Mouse (Mus musculus) megakaryocyte, adult 5-6 weeks (primary cell): Measurements from ENCODE around the gene Rnase10. TPM values are rescaled to one million over a fixed set of nuclear protein-coding genes. Genes with fewer than 3 reads are reported as not detected.

ENCODE experiments used
- total RNA-seq, 2 experiments: library from RNA; stranded (forward) in 1 of 2; stranded (reverse) in 1 of 2; fragments of 153-499, 151-499 nt in 1 of 2; fragments of 221-1000, 200-1000 nt in 1 of 2; gene quantifications; 2 replicates each; pipeline versions ENCODE4 v1.2.3 to v1.2.4; 2015 to 2017

The Rnase10 gene
- total RNA-seq, 2 experiments from 2014 or later: not detected

Other genes with a start within 250 kb of the Rnase10 start
- 21.2 and 23.1 TPM in 2 replicates for gene Ttc5, start 222.2 kb upstream of the Rnase10 start, total RNA-seq (2015)
- gene Ttc5, start 222.2 kb upstream of the Rnase10 start, total RNA-seq (2017): 35.4 and 39.4 TPM in 2 replicates
- gene Ccnb1ip1, start 200.0 kb upstream of the Rnase10 start, total RNA-seq (2015): not detected in 2 replicates
- not detected in 2 replicates for gene Ccnb1ip1, start 200.0 kb upstream of the Rnase10 start, total RNA-seq (2017)
- 59.7 and 62.1 TPM in 2 replicates for gene Parp2, start 199.9 kb upstream of the Rnase10 start, total RNA-seq (2015)
- 53.6 and 78.7 TPM in 2 replicates for gene Parp2, start 199.9 kb upstream of the Rnase10 start, total RNA-seq (2017)
- gene Tep1, start 137.2 kb upstream of the Rnase10 start, total RNA-seq (2015): 200 and 215 TPM in 2 replicates
- 131 and 161 TPM in 2 replicates for gene Tep1, start 137.2 kb upstream of the Rnase10 start, total RNA-seq (2017)
- gene Klhl33, start 110.2 kb upstream of the Rnase10 start, total RNA-seq (2015): 0.07 and 0.27 TPM in 2 replicates
- 0.28 and 0.40 TPM in 2 replicates for gene Klhl33, start 110.2 kb upstream of the Rnase10 start, total RNA-seq (2017)
- gene Osgep, start 82.9 kb upstream of the Rnase10 start, total RNA-seq (2015): 101 and 107 TPM in 2 replicates
- gene Osgep, start 82.9 kb upstream of the Rnase10 start, total RNA-seq (2017): 87.9 and 125 TPM in 2 replicates
- 46.3 and 64.2 TPM in 2 replicates for gene Apex1, start 82.8 kb upstream of the Rnase10 start, total RNA-seq (2015)
- gene Apex1, start 82.8 kb upstream of the Rnase10 start, total RNA-seq (2017): 34.8 and 47.0 TPM in 2 replicates
- 115 and 118 TPM in 2 replicates for gene Pip4p1, start 76.9 kb upstream of the Rnase10 start, total RNA-seq (2015)
- gene Pip4p1, start 76.9 kb upstream of the Rnase10 start, total RNA-seq (2017): 38.5 and 39.9 TPM in 2 replicates
- gene Pnp, start 76.7 kb upstream of the Rnase10 start, total RNA-seq (2015): 329 and 405 TPM in 2 replicates
- gene Pnp, start 76.7 kb upstream of the Rnase10 start, total RNA-seq (2017): 158 and 204 TPM in 2 replicates
- gene Gm49342, start 63.2 kb upstream of the Rnase10 start, total RNA-seq (2015): 43.8 TPM in 1 of 2 replicates, not detected in the other
- 161 and 177 TPM in 2 replicates for gene Gm49342, start 63.2 kb upstream of the Rnase10 start, total RNA-seq (2017)
- 14.4 and 16.7 TPM in 2 replicates for gene Pnp2, start 51.8 kb upstream of the Rnase10 start, total RNA-seq (2015)
- gene Pnp2, start 51.8 kb upstream of the Rnase10 start, total RNA-seq (2017): 6.7 and 9.6 TPM in 2 replicates
- gene Rnase9, start 34.1 kb downstream of the Rnase10 start, total RNA-seq (2015): 0.11 TPM in 1 of 2 replicates, not detected in the other
- not detected in 2 replicates for gene Rnase9, start 34.1 kb downstream of the Rnase10 start, total RNA-seq (2017)
- gene Rnase11, start 42.4 kb downstream of the Rnase10 start, total RNA-seq (2015): not detected in 2 replicates
- gene Rnase11, start 42.4 kb downstream of the Rnase10 start, total RNA-seq (2017): not detected in 2 replicates
- gene Rnase12, start 49.9 kb downstream of the Rnase10 start, total RNA-seq (2015): 11.4 and 11.6 TPM in 2 replicates
- gene Rnase12, start 49.9 kb downstream of the Rnase10 start, total RNA-seq (2017): 8.2 and 10.4 TPM in 2 replicates
- not detected in 2 replicates for gene Olfr750, start 66.7 kb downstream of the Rnase10 start, total RNA-seq (2015)
- gene Olfr750, start 66.7 kb downstream of the Rnase10 start, total RNA-seq (2017): not detected in 2 replicates
- 36.2 and 44.8 TPM in 2 replicates for gene Rnase4, start 83.3 kb downstream of the Rnase10 start, total RNA-seq (2015)
- gene Rnase4, start 83.3 kb downstream of the Rnase10 start, total RNA-seq (2017): 21.0 and 22.3 TPM in 2 replicates
- gene Ang, start 83.4 kb downstream of the Rnase10 start, total RNA-seq (2015): 8.2 and 10.0 TPM in 2 replicates
- 9.4 and 13.7 TPM in 2 replicates for gene Ang, start 83.4 kb downstream of the Rnase10 start, total RNA-seq (2017)
- not detected in 2 replicates for gene Eddm3b, start 106.7 kb downstream of the Rnase10 start, total RNA-seq (2015)
- gene Eddm3b, start 106.7 kb downstream of the Rnase10 start, total RNA-seq (2017): not detected in 2 replicates
- gene Rnase6, start 116.2 kb downstream of the Rnase10 start, total RNA-seq (2015): 288 and 294 TPM in 2 replicates
- gene Rnase6, start 116.2 kb downstream of the Rnase10 start, total RNA-seq (2017): 303 and 351 TPM in 2 replicates
- gene Rnase1, start 139.0 kb downstream of the Rnase10 start, total RNA-seq (2015): not detected in 2 replicates
- not detected in 2 replicates for gene Rnase1, start 139.0 kb downstream of the Rnase10 start, total RNA-seq (2017)
- gene Rnase2b, start 154.5 kb downstream of the Rnase10 start, total RNA-seq (2015): 7.5 and 8.9 TPM in 2 replicates
- gene Rnase2b, start 154.5 kb downstream of the Rnase10 start, total RNA-seq (2017): 0.92 and 4.3 TPM in 2 replicates
- gene Ang2, start 191.4 kb downstream of the Rnase10 start, total RNA-seq (2015): not detected in 2 replicates
- not detected in 2 replicates for gene Ang2, start 191.4 kb downstream of the Rnase10 start, total RNA-seq (2017)
- not detected in 2 replicates for gene Ear14, start 195.6 kb downstream of the Rnase10 start, total RNA-seq (2015)
- gene Ear14, start 195.6 kb downstream of the Rnase10 start, total RNA-seq (2017): not detected in 2 replicates
- gene Rnase2a, start 248.4 kb downstream of the Rnase10 start, total RNA-seq (2015): 5.9 and 6.8 TPM in 2 replicates
- gene Rnase2a, start 248.4 kb downstream of the Rnase10 start, total RNA-seq (2017): 5.3 and 9.2 TPM in 2 replicates